Mouse (Mus musculus): ENCODE measurements around the gene Znhit1. TPM values are rescaled to one million over a fixed set of nuclear protein-coding genes. Genes with fewer than 3 reads are reported as not detected.

The Znhit1 gene
- polyA plus RNA-seq, 1 experiment: 97.7 TPM

DNA sequence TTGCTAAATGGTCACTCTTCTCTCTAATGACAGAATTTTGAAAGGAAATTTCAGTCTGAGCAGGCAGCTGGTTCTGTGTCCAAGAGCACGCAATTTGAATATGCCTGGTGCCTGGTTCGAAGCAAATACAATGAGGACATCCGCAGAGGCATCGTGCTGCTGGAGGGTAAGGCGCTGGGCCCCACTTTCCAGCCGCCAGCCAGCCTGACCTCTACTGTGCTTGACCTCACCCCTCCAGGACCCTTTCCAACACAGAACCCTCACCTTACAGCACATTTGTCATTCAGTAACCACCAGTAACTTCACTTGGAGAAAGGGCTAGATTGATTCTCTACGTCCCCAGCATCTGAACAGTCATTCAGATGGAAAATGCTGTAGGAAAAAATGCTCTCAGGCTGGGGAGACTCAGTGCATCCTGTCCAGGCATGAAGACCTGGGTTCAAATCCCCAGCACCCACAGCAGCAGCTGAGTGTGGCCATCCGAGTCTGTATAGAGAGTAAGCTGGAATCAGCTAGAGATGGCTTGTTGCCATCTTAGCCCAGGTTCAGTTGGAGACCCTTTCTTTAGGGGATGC is 24.8 kb downstream of the Znhit1 start:
- H3K4me3 ChIP-seq: peak overlapping the region; percentile 62

GRCm38 (mm10) chr5:136962501-136962900 is 25.3 kb downstream of the Znhit1 start:
- no peak for TF ChIP-seq TCF12 (IDR thresholded peaks at IDR 0.05; ENCODE audit: insufficient read depth, poor library complexity, severe bottlenecking)
- TF ChIP-seq TCF3 (IDR thresholded peaks at IDR 0.05; ENCODE audit: insufficient read length, low read depth): no peak
- no peak for TF ChIP-seq SRF (IDR thresholded peaks at IDR 0.05; ENCODE audit: control insufficient read depth, insufficient read length, low read depth)
- TF ChIP-seq REST (IDR thresholded peaks at IDR 0.05; ENCODE audit: insufficient read depth, insufficient read length): no peak
- TF ChIP-seq POLR2A (IDR thresholded peaks at IDR 0.05; ENCODE audit: insufficient read length, low read depth): no peak
- no peak for TF ChIP-seq MYOG (IDR thresholded peaks at IDR 0.05; ENCODE audit: control insufficient read depth in 1 of 3, insufficient read depth in 1 of 3, insufficient read length in 2 of 3, low read depth in 2 of 3)
- TF ChIP-seq MYOD1 (IDR thresholded peaks at IDR 0.05; ENCODE audit: control insufficient read depth in 1 of 3, insufficient read length in 2 of 3, low read depth in 2 of 3): no peak
- TF ChIP-seq CEBPB (IDR thresholded peaks at IDR 0.05; ENCODE audit: insufficient read depth, poor library complexity, severe bottlenecking): no peak
- no peak for TF ChIP-seq POLR2AphosphoS2 (IDR thresholded peaks at IDR 0.05; ENCODE audit: insufficient read length, low read depth)
- TF ChIP-seq E2F4 (IDR thresholded peaks at IDR 0.05; ENCODE audit: insufficient read depth): no peak
- TF ChIP-seq MAX (IDR thresholded peaks at IDR 0.05; ENCODE audit: low read depth): no peak
- no peak for TF ChIP-seq USF1 (IDR thresholded peaks at IDR 0.05; ENCODE audit: low read depth)
- no peaks in the 10 kb centered on the region for H3K36me3 ChIP-seq (ENCODE audit: control insufficient read depth, insufficient read depth)
- peak overlapping the region; percentile 62 for H3K4me3 ChIP-seq
- H3K27me3 ChIP-seq (ENCODE audit: control insufficient read depth, insufficient read depth, insufficient read length): no peaks in the 10 kb centered on the region
- H3K79me2 ChIP-seq (ENCODE audit: control insufficient read depth, insufficient read depth): no peaks in the 10 kb centered on the region
- H3K4me2 ChIP-seq (ENCODE audit: low read depth): peak overlapping the region; percentile 90
- peak overlapping the region; percentile 23 for H3ac ChIP-seq (ENCODE audit: control insufficient read depth, insufficient read length)

More for the DNA sequence above, 24.8 kb downstream of the Znhit1 start:
- H3K4me2 ChIP-seq (ENCODE audit: low read depth): peak overlapping the region; percentile 90
- no peaks in the 10 kb centered on the region for H3K79me2 ChIP-seq (ENCODE audit: control insufficient read depth, insufficient read depth)
- H3K27me3 ChIP-seq (ENCODE audit: control insufficient read depth, insufficient read depth, insufficient read length): no peaks in the 10 kb centered on the region
- H3ac ChIP-seq (ENCODE audit: control insufficient read depth, insufficient read length): no peak overlapping the region
- H3K36me3 ChIP-seq (ENCODE audit: control insufficient read depth, insufficient read depth): no peaks in the 10 kb centered on the region
- no peak for TF ChIP-seq TCF12 (IDR thresholded peaks at IDR 0.05; ENCODE audit: insufficient read depth, poor library complexity, severe bottlenecking)
- no peak for TF ChIP-seq MYOG (IDR thresholded peaks at IDR 0.05; ENCODE audit: control insufficient read depth in 1 of 3, insufficient read depth in 1 of 3, insufficient read length in 2 of 3, low read depth in 2 of 3)
- no peak for TF ChIP-seq POLR2AphosphoS2 (IDR thresholded peaks at IDR 0.05; ENCODE audit: insufficient read length, low read depth)
- no peak for TF ChIP-seq E2F4 (IDR thresholded peaks at IDR 0.05; ENCODE audit: insufficient read depth)
- TF ChIP-seq MYOD1 (IDR thresholded peaks at IDR 0.05; ENCODE audit: control insufficient read depth in 1 of 3, insufficient read length in 2 of 3, low read depth in 2 of 3): no peak
- TF ChIP-seq SRF (IDR thresholded peaks at IDR 0.05; ENCODE audit: control insufficient read depth, insufficient read length, low read depth): no peak
- TF ChIP-seq TCF3 (IDR thresholded peaks at IDR 0.05; ENCODE audit: insufficient read length, low read depth): no peak
- no peak for TF ChIP-seq POLR2A (IDR thresholded peaks at IDR 0.05; ENCODE audit: insufficient read length, low read depth)
- no peak for TF ChIP-seq MAX (IDR thresholded peaks at IDR 0.05; ENCODE audit: low read depth)
- no peak for TF ChIP-seq USF1 (IDR thresholded peaks at IDR 0.05; ENCODE audit: low read depth)
- no peak for TF ChIP-seq REST (IDR thresholded peaks at IDR 0.05; ENCODE audit: insufficient read depth, insufficient read length)
- TF ChIP-seq CEBPB (IDR thresholded peaks at IDR 0.05; ENCODE audit: insufficient read depth, poor library complexity, severe bottlenecking): no peak

GRCm38 (mm10) chr5:136961983-136962461 is 25.8 kb downstream of the Znhit1 start:
- no peaks in the 10 kb centered on the region for H3K79me2 ChIP-seq (ENCODE audit: control insufficient read depth, insufficient read depth)
- H3K27me3 ChIP-seq (ENCODE audit: control insufficient read depth, insufficient read depth, insufficient read length): no peaks in the 10 kb centered on the region
- H3ac ChIP-seq (ENCODE audit: control insufficient read depth, insufficient read length): peak overlapping the region; percentile 23
- H3K4me3 ChIP-seq: peak overlapping the region; percentile 62
- H3K4me2 ChIP-seq (ENCODE audit: low read depth): peak overlapping the region; percentile 90
- H3K36me3 ChIP-seq (ENCODE audit: control insufficient read depth, insufficient read depth): no peaks in the 10 kb centered on the region
- TF ChIP-seq POLR2AphosphoS2 (IDR thresholded peaks at IDR 0.05; ENCODE audit: insufficient read length, low read depth) (peak; percentile 90), MYOG (IDR thresholded peaks at IDR 0.05; ENCODE audit: control insufficient read depth in 1 of 3, insufficient read depth in 1 of 3, insufficient read length in 2 of 3, low read depth in 2 of 3) (no peak), POLR2A (IDR thresholded peaks at IDR 0.05; ENCODE audit: insufficient read length, low read depth) (peak; percentile 75)

GRCm38 (mm10) chr5:136961334-136961982 is 26.4 kb downstream of the Znhit1 start:
- Histone ChIP-seq H3K79me2 (ENCODE audit: control insufficient read depth, insufficient read depth) (no peaks in the 10 kb centered on the region), H3K27me3 (ENCODE audit: control insufficient read depth, insufficient read depth, insufficient read length) (no peaks in the 10 kb centered on the region), H3ac (ENCODE audit: control insufficient read depth, insufficient read length) (peak overlapping the region; percentile 23), H3K36me3 (ENCODE audit: control insufficient read depth, insufficient read depth) (no peaks in the 10 kb centered on the region), H3K4me2 (ENCODE audit: low read depth) (peak overlapping the region; percentile 79), H3K4me3 (peak overlapping the region; percentile 62)
- TF ChIP-seq E2F4 (IDR thresholded peaks at IDR 0.05; ENCODE audit: insufficient read depth): no peak
- no peak for TF ChIP-seq REST (IDR thresholded peaks at IDR 0.05; ENCODE audit: insufficient read depth, insufficient read length)
- no peak for TF ChIP-seq POLR2AphosphoS2 (IDR thresholded peaks at IDR 0.05; ENCODE audit: insufficient read length, low read depth)
- no peak for TF ChIP-seq MYOG (IDR thresholded peaks at IDR 0.05; ENCODE audit: control insufficient read depth in 1 of 3, insufficient read depth in 1 of 3, insufficient read length in 2 of 3, low read depth in 2 of 3)
- TF ChIP-seq USF1 (IDR thresholded peaks at IDR 0.05; ENCODE audit: low read depth): peak; percentile 65

DNA sequence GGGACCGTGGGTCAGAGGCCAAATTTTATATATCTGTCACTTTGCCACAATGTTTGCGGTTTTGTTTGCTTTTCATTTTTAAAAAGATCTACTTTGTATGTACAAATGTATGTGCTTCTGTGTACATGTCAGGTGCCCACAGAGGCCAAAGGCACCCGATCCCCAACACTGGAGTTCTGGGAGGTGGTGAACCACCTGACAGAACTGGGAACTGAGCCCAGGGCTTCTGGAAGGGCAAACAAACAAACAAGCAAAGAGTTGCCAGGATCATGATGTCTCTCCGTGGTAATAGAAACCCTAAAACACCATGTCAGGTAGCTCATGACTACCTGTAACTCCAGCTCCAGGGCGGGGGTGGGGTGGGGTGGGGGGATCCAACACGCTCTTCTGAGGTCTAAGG is 27.8 kb downstream of the Znhit1 start:
- H3K4me2 ChIP-seq (ENCODE audit: low read depth): no peak overlapping the region
- H3K36me3 ChIP-seq (ENCODE audit: control insufficient read depth, insufficient read depth): no peaks in the 10 kb centered on the region
- peaks cover 10% of the 10 kb centered on the region for H3K79me2 ChIP-seq (ENCODE audit: control insufficient read depth, insufficient read depth)
- H3ac ChIP-seq (ENCODE audit: control insufficient read depth, insufficient read length): no peak overlapping the region
- H3K4me3 ChIP-seq: no peak overlapping the region
- no peaks in the 10 kb centered on the region for H3K27me3 ChIP-seq (ENCODE audit: control insufficient read depth, insufficient read depth, insufficient read length)
- TF ChIP-seq MYOD1 (IDR thresholded peaks at IDR 0.05; ENCODE audit: control insufficient read depth in 1 of 3, insufficient read length in 2 of 3, low read depth in 2 of 3) (no peak), POLR2A (IDR thresholded peaks at IDR 0.05; ENCODE audit: insufficient read length, low read depth) (no peak), USF1 (IDR thresholded peaks at IDR 0.05; ENCODE audit: low read depth) (no peak), POLR2AphosphoS2 (IDR thresholded peaks at IDR 0.05; ENCODE audit: insufficient read length, low read depth) (no peak), MAX (IDR thresholded peaks at IDR 0.05; ENCODE audit: low read depth) (no peak), REST (IDR thresholded peaks at IDR 0.05; ENCODE audit: insufficient read depth, insufficient read length) (no peak), TCF12 (IDR thresholded peaks at IDR 0.05; ENCODE audit: insufficient read depth, poor library complexity, severe bottlenecking) (no peak), MYOG (IDR thresholded peaks at IDR 0.05; ENCODE audit: control insufficient read depth in 1 of 3, insufficient read depth in 1 of 3, insufficient read length in 2 of 3, low read depth in 2 of 3) (no peak), CEBPB (IDR thresholded peaks at IDR 0.05; ENCODE audit: insufficient read depth, poor library complexity, severe bottlenecking) (no peak), TCF3 (IDR thresholded peaks at IDR 0.05; ENCODE audit: insufficient read length, low read depth) (no peak), E2F4 (IDR thresholded peaks at IDR 0.05; ENCODE audit: insufficient read depth) (no peak), SRF (IDR thresholded peaks at IDR 0.05; ENCODE audit: control insufficient read depth, insufficient read length, low read depth) (no peak)
